Mouse (Mus musculus) stomach, postnatal 0 days (tissue): ENCODE data around the gene Lhx4.

Experiments used
- CTCF ChIP-seq: IDR thresholded peaks from 2 replicates; pipeline ENCODE4 v1.5.1; 2016; ENCODE audit warnings: antibody characterized with exemption, low read depth, mild to moderate bottlenecking, moderate library complexity
- EP300 ChIP-seq: optimal IDR thresholded peaks from 2 replicates; pipeline ENCODE3; 2016; ENCODE audit warnings: antibody characterized with exemption

DNA sequence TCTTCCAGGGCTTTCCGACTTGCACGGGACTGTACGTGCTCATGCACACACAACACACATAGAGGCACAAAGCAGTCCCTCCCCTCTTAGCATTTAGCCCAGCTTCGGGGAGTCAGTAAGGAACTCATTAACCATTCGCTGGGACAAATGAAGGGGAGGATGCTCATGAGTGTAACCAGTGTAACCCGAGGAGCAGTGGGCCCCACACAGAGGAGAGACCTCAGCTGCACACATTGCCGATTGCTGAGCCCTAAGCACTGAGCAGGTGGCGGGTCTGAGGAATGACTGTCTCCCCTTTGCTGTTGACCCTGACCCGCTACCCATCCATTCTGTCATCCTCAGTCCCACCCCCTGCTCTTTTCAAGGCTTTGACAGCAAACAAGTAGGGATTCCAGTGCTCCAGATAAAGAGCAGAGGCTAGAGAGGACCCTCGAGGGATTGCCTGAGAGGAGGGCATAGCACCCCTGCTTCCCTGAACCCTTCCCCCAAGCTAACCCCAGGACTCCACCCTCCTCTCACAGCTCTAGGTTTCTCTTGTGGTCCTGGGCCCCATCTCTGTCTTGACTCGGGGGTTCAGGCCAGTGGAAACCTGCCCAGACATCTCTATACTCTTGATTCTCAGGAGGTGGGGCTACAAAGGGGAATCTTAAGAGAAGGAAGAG is 836 bp downstream of the Lhx4 start:
- TF ChIP-seq CTCF (no peak), EP300 (no peak)
